Mouse (Mus musculus) hindbrain, embryonic 16.5 days (tissue): ENCODE data around the gene Slco3a1. TPM values are rescaled to one million over a fixed set of nuclear protein-coding genes. Genes with fewer than 3 reads are reported as not detected.

ENCODE experiments used
- ATAC-seq: fragments of 200-750 bp; cut with Nextera tagmentation; 2 replicates; pipeline ENCODE4 v1.8.0; 2017; ENCODE audit warnings: moderate TSS enrichment, moderate library complexity
- H3K27ac ChIP-seq: fragments of 300-500 bp; sonication (generic); 2 replicates; pipeline ENCODE4 v1.5.1; 2014; ENCODE audit warnings: low read depth, mild to moderate bottlenecking, control low read depth, low read length, moderate library complexity
- H3K27me3 ChIP-seq: fragments of 300-500 bp; sonication (generic); replicated peaks from 2 replicates; pipeline ENCODE4 v1.6.1; 2014; ENCODE audit warnings: low read length; ENCODE audit not compliant: control insufficient read depth, insufficient read depth
- H3K36me3 ChIP-seq: fragments of 300-500 bp; sonication (generic); 2 replicates; pipeline ENCODE4 v1.6.1; 2014; ENCODE audit warnings: mild to moderate bottlenecking, low read length, moderate library complexity, mixed read lengths; ENCODE audit not compliant: control insufficient read depth, insufficient read depth
- H3K4me1 ChIP-seq: fragments of 300-500 bp; sonication (generic); 2 replicates; pipeline ENCODE4 v1.6.1; 2014; ENCODE audit warnings: low read depth, low read length; ENCODE audit not compliant: control insufficient read depth, insufficient read depth
- H3K4me2 ChIP-seq: fragments of 300-500 bp; sonication (generic); 2 replicates; pipeline ENCODE4 v1.6.1; 2014; ENCODE audit warnings: mild to moderate bottlenecking, low read length, control low read depth, moderate library complexity
- H3K4me3 ChIP-seq: fragments of 300-500 bp; sonication (generic); 2 replicates; pipeline ENCODE4 v1.5.1; 2014; ENCODE audit warnings: mild to moderate bottlenecking, low read length, control low read depth, moderate library complexity
- H3K9ac ChIP-seq: fragments of 300-500 bp; sonication (generic); 2 replicates; pipeline ENCODE4 v1.6.1; 2014; ENCODE audit warnings: low read depth, mild to moderate bottlenecking, control low read depth, low read length, moderate library complexity
- H3K9me3 ChIP-seq: fragments of 300-500 bp; sonication (generic); 2 replicates; pipeline ENCODE4 v1.6.1; 2014; ENCODE audit warnings: mild to moderate bottlenecking, low read length, moderate library complexity; ENCODE audit not compliant: control insufficient read depth
- WGBS: fragments of 180-500 bp; shearing (Covaris S2); extraction: QIAGEN DNeasy Blood & Tissue Kit; methylation state at CpG from one replicate; pipeline ENCODE4 v1.1.7; 2014; 5-methylcytosine and 5-hydroxymethylcytosine counted together
- polyA plus RNA-seq: library from polyadenylated mRNA; unstranded; fragments of >200 nt; fragmentation: Nextera tagmentation; extraction: Ambion mirVana; gene quantifications from 2 replicates; pipeline ENCODE4 v1.2.1, GENCODE M21; 2015

Gene Slco3a1
- polyA plus RNA-seq, 1 experiment from 2014 or later, result 18.9 TPM

DNA sequence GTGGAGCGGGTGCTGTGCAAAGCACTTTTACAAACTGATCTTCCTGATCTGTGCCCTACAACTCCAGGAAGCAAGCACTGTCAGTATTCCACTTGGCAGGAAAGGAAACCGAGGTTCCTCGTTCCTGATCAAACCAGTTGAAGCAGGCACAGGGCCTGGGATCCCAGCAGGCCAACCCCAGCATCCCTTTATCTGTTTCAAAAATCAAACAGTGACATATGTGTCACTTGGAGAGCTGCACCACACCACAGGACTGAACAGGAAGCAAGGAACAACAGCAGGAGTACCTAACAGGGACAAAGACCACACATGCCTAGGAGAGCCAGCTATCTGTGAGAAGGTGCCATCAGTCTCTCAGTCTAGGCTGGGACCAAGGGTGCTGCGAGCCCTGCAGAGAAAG lies 32.3 kb downstream of the Slco3a1 start:
- Histone ChIP-seq H3K27me3 (no peaks in the 10 kb centered on the region), H3K4me1 (peaks cover 5% of the 10 kb centered on the region; the same call in 1 of the 2 replicates), H3K4me2 (no peak overlapping the region), H3K27ac (no peak overlapping the region), H3K36me3 (no peaks in the 10 kb centered on the region), H3K9me3 (no peaks in the 10 kb centered on the region), H3K9ac (no peak overlapping the region), H3K4me3 (no peak overlapping the region)
- no peak; the same call in 1 of the 2 replicates for ATAC-seq
- WGBS, result 83% methylated on average over 4 of the region's 4 CpGs

GRCm38 (mm10) chr7:74519386-74519785 lies 35.2 kb downstream of the Slco3a1 start:
- no peak for ATAC-seq
- Histone ChIP-seq H3K4me1 (peaks cover 5% of the 10 kb centered on the region; the same call in 1 of the 2 replicates), H3K4me2 (no peak overlapping the region), H3K36me3 (no peaks in the 10 kb centered on the region), H3K27ac (no peak overlapping the region), H3K27me3 (no peaks in the 10 kb centered on the region), H3K9me3 (no peaks in the 10 kb centered on the region), H3K9ac (no peak overlapping the region), H3K4me3 (no peak overlapping the region)
- WGBS, result 75% methylated on average over 6 of the region's 6 CpGs

DNA sequence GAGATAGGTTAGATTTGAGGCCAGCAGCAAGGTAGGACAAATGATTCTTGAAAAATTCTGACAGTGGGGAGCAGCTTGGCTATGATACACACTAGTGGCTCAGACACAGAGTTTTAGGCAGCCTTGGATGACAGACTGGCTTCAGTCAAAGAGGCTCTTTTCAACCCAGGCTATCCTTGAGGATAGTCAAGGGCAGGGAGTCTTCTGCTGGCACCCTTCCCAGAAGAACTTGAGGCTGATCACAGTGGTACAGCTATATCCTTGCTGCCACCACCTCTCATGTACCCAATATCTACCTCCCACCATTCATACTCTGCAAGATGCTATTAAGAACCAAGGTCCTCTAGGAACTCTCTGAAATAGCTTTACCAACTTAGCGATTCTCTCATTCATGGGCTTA lies 35.8 kb downstream of the Slco3a1 start:
- ATAC-seq, result no peak
- H3K9me3 ChIP-seq, result no peaks in the 10 kb centered on the region
- H3K4me1 ChIP-seq, result peaks cover 5% of the 10 kb centered on the region; the same call in 1 of the 2 replicates
- H3K27me3 ChIP-seq, result no peaks in the 10 kb centered on the region
- WGBS, result 97% methylated on average over 1 of the region's 1 CpGs
- H3K27ac ChIP-seq, result no peak overlapping the region
- no peak overlapping the region for H3K4me3 ChIP-seq
- no peaks in the 10 kb centered on the region for H3K36me3 ChIP-seq
- H3K9ac ChIP-seq, result no peak overlapping the region
- no peak overlapping the region for H3K4me2 ChIP-seq

DNA sequence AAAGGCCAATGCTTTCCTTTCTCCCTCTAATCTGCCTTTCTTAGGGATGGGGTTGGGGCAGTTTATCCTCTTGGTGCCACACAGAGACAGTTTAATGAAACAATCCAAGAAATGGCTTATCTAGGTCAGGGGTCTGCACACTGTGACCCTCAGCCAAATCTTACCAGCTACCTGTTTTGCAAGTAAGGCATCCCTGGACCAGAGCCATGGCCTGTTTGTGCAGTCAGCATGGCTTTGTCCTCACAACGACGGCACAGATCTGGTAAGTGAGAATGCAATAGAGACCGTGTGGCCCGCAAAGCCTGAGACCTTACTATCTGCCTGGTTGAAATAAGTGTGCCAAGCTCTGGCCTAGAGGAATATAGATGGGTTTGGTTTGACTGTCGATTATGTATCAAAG lies 36.3 kb downstream of the Slco3a1 start:
- Histone ChIP-seq H3K36me3 (no peaks in the 10 kb centered on the region), H3K4me1 (peaks cover 5% of the 10 kb centered on the region; the same call in 1 of the 2 replicates), H3K4me2 (no peak overlapping the region), H3K4me3 (no peak overlapping the region), H3K9me3 (no peaks in the 10 kb centered on the region), H3K27ac (no peak overlapping the region), H3K9ac (no peak overlapping the region), H3K27me3 (no peaks in the 10 kb centered on the region)
- ATAC-seq, result no peak
- 94% methylated on average over 5 of the region's 5 CpGs for WGBS

- no peaks in the 10 kb centered on the region for H3K9me3 ChIP-seq
- no peaks in the 10 kb centered on the region for H3K36me3 ChIP-seq
- H3K4me2 ChIP-seq, result no peak overlapping the region
- no peaks in the 10 kb centered on the region; the same call in 1 of the 2 replicates for H3K4me1 ChIP-seq
- no peak overlapping the region for H3K9ac ChIP-seq
- peak; percentile 22; the same call in 1 of the 2 replicates for ATAC-seq
- no peak overlapping the region for H3K4me3 ChIP-seq
- WGBS, result 33% methylated on average over 1 of the region's 1 CpGs
- H3K27ac ChIP-seq, result no peak overlapping the region
- no peaks in the 10 kb centered on the region for H3K27me3 ChIP-seq
Measured at GRCm38 (mm10) chr7:74510676-74511075, 43.9 kb downstream of the Slco3a1 start.

- ATAC-seq, result peak; percentile 58
- H3K36me3 ChIP-seq, result no peaks in the 10 kb centered on the region
- no peak overlapping the region for H3K27ac ChIP-seq
- no peak overlapping the region for H3K4me3 ChIP-seq
- H3K4me2 ChIP-seq, result no peak overlapping the region
- H3K27me3 ChIP-seq, result no peaks in the 10 kb centered on the region
- 34% methylated on average over 4 of the region's 4 CpGs for WGBS
- H3K4me1 ChIP-seq, result no peaks in the 10 kb centered on the region; the same call in 1 of the 2 replicates
- H3K9me3 ChIP-seq, result no peaks in the 10 kb centered on the region
- no peak overlapping the region for H3K9ac ChIP-seq
Measured at GRCm38 (mm10) chr7:74508205-74508604, 46.4 kb downstream of the Slco3a1 start.

- WGBS, result 85% methylated on average over 5 of the region's 5 CpGs
- no peak overlapping the region for H3K4me2 ChIP-seq
- no peaks in the 10 kb centered on the region for H3K9me3 ChIP-seq
- no peaks in the 10 kb centered on the region for H3K36me3 ChIP-seq
- H3K9ac ChIP-seq, result no peak overlapping the region
- no peak for ATAC-seq
- no peaks in the 10 kb centered on the region for H3K27me3 ChIP-seq
- no peak overlapping the region for H3K27ac ChIP-seq
- no peaks in the 10 kb centered on the region; the same call in 1 of the 2 replicates for H3K4me1 ChIP-seq
- no peak overlapping the region for H3K4me3 ChIP-seq
Measured at GRCm38 (mm10) chr7:74506856-74507255, 47.7 kb downstream of the Slco3a1 start.

DNA sequence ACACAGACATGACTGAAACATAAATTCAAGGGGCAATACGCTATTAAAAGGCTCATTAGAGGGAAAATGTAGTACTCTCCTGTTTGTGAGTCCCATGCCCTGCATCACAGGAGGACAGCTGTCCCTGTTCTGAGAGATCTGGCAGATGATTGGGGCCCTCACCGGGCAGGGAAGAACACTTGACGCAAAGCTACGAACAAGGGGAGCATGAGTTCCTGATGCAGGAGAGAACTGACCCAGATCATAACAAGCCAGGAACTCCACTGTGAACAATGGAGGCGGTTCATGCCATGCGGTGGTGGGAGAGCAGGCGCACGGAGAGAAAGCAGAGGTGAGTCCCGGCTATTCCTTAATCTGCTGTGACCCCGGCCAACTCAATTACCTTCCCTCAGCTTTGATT lies 48.9 kb downstream of the Slco3a1 start:
- Histone ChIP-seq H3K36me3 (no peaks in the 10 kb centered on the region), H3K27ac (no peak overlapping the region), H3K4me1 (0 out of 2 replicates have a peak, but pooled peaks cover 2% of the 10 kb centered on the region), H3K4me3 (no peak overlapping the region), H3K9me3 (no peaks in the 10 kb centered on the region), H3K4me2 (no peak overlapping the region), H3K27me3 (no peaks in the 10 kb centered on the region), H3K9ac (no peak overlapping the region)
- WGBS, result 83% methylated on average over 10 of the region's 10 CpGs
- ATAC-seq, result no peak

DNA sequence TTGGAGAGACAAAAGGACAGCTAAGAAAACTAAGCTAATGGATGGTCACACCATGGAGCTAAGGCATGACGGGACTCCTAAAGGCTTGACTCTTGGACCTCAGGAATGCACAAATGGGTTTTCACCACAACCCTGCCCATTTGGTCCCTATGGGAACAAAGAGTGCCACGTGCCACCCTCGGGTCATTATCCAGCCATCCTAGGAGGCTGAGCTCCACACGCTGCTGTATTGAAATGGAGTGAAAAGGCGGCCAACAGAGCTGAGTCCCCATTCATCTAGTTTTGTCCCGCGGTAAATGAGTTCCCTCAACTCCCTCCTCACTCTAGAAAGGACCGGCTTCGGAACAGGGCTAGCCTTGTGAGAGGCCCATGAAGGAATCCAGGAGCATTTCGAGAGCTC lies 53.4 kb downstream of the Slco3a1 start:
- Histone ChIP-seq H3K9ac (no peak overlapping the region), H3K4me2 (no peak overlapping the region), H3K9me3 (no peaks in the 10 kb centered on the region), H3K4me1 (0 out of 2 replicates have a peak, but pooled peaks cover 2% of the 10 kb centered on the region), H3K4me3 (no peak overlapping the region), H3K27ac (no peak overlapping the region), H3K27me3 (no peaks in the 10 kb centered on the region; the same call in 1 of the 2 replicates), H3K36me3 (no peaks in the 10 kb centered on the region)
- 21% methylated on average over 10 of the region's 10 CpGs for WGBS
- peak; percentile 87 for ATAC-seq
